Mouse (Mus musculus): Measurements from ENCODE around the gene 4921539E11Rik. TPM values are rescaled to one million over a fixed set of nuclear protein-coding genes. Genes with fewer than 3 reads are reported as not detected.

Gene 4921539E11Rik
- polyA plus RNA-seq, 1 experiment from 2014 or later, result not detected

- H3K36me3 ChIP-seq (ENCODE audit: poor library complexity, severe bottlenecking), result peaks cover 66% of the 10 kb centered on the region
- 88% methylated on average over 8 of the region's 8 CpGs for WGBS
- no peak overlapping the region for H3K4me2 ChIP-seq
- H3K9ac ChIP-seq, result no peak overlapping the region
- H3K4me1 ChIP-seq, result no peaks in the 10 kb centered on the region
- no peaks in the 10 kb centered on the region for H3K27me3 ChIP-seq
- no peak overlapping the region for H3K27ac ChIP-seq
- no peak for ATAC-seq
- H3K9me3 ChIP-seq (replicated peaks), result no peaks in the 10 kb centered on the region
- no peak overlapping the region for H3K4me3 ChIP-seq
These were observed 101.7 kb downstream of the 4921539E11Rik start for GRCm38 (mm10) chr4:103188786-103189640.

Other genes with a start within 250 kb of the 4921539E11Rik start
- 37.4 and 39.7 TPM in 2 replicates for gene Mier1, start 176.5 kb downstream of the 4921539E11Rik start, polyA plus RNA-seq (2015; fragmentation: Nextera tagmentation; extraction: Ambion mirVana)
- gene Wdr78, start 176.3 kb downstream of the 4921539E11Rik start, polyA plus RNA-seq (2015; fragmentation: Nextera tagmentation; extraction: Ambion mirVana), result 4.7 TPM in 2 replicates
- gene Slc35d1, start 75.7 kb downstream of the 4921539E11Rik start, polyA plus RNA-seq (2015; fragmentation: Nextera tagmentation; extraction: Ambion mirVana), result 4.5 and 5.2 TPM in 2 replicates
- 9.8 and 10.9 TPM in 2 replicates for gene Oma1, start 22.9 kb upstream of the 4921539E11Rik start, polyA plus RNA-seq (2015; fragmentation: Nextera tagmentation; extraction: Ambion mirVana)